Mouse (Mus musculus): ENCODE data around the gene Pm20d1. TPM values are rescaled to one million over a fixed set of nuclear protein-coding genes. Genes with fewer than 3 reads are reported as not detected.

Gene Pm20d1
- polyA plus RNA-seq (2015; fragmentation: Nextera tagmentation; extraction: Ambion mirVana), result 0.19 and 0.69 TPM in 2 replicates

GRCm38 (mm10) chr1:131797202-131797909 is at the start of gene Pm20d1:
Pm20d1 (plus strand) TSS chr1:131797381.
- Histone ChIP-seq H3K36me3 (no peaks in the 10 kb centered on the region), H3K27ac (replicated peaks) (no peak within 1 kb of the TSS), H3K4me2 (replicated peaks) (peak within 1 kb of the TSS; percentile 22), H3K4me3 (0 out of 2 replicates have a peak within 1 kb of the TSS, but pooled peaks have one; percentile 6), H3K27me3 (no peaks in the 10 kb centered on the region), H3K9ac (replicated peaks) (0 out of 2 replicates have a peak within 1 kb of the TSS, but pooled peaks have one; percentile 2), H3K4me1 (peaks cover 7% of the 10 kb centered on the region; the same call in 1 of the 2 replicates), H3K9me3 (no peaks in the 10 kb centered on the region)
- WGBS, result 7% methylated on average over 26 of the region's 26 CpGs
- ATAC-seq (replicated peaks), result no peak

GRCm38 (mm10) chr1:131747761-131748160 is 49.4 kb upstream of the Pm20d1 start:
- no peak for ATAC-seq (replicated peaks)
- Histone ChIP-seq H3K36me3 (no peaks in the 10 kb centered on the region), H3K4me3 (no peak overlapping the region), H3K9ac (replicated peaks) (no peak overlapping the region), H3K27me3 (no peaks in the 10 kb centered on the region), H3K27ac (replicated peaks) (no peak overlapping the region), H3K4me1 (peaks cover 12% of the 10 kb centered on the region), H3K9me3 (no peaks in the 10 kb centered on the region), H3K4me2 (replicated peaks) (no peak overlapping the region)
- WGBS, result 57% methylated on average over 2 of the region's 2 CpGs

DNA sequence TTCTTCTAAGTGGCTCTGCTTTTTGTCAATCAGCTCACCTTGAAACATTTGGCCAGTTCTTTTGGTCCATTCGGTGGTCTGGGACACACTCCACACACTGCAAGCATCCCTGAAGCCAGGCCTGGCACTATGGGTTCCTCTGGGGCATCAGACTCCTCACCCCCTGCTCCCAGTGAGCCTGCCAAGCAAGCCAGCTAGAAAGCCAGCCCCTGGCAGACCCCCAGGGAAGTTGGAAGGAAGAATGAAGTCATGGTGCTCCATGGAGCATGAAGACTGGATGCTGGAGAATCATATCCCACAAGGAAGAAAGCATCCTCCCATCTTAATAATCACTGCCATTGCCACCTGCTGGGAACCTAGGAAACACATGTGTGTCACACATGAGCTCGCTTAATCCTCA is 48.5 kb upstream of the Pm20d1 start:
- WGBS, result 79% methylated on average over 2 of the region's 2 CpGs
- H3K27ac ChIP-seq (replicated peaks), result no peak overlapping the region
- ATAC-seq (replicated peaks), result no peak
- no peaks in the 10 kb centered on the region for H3K36me3 ChIP-seq
- H3K4me2 ChIP-seq (replicated peaks), result no peak overlapping the region
- H3K9ac ChIP-seq (replicated peaks), result no peak overlapping the region
- H3K9me3 ChIP-seq, result no peaks in the 10 kb centered on the region
- H3K4me1 ChIP-seq, result peaks cover 12% of the 10 kb centered on the region
- H3K27me3 ChIP-seq, result no peaks in the 10 kb centered on the region
- H3K4me3 ChIP-seq, result no peak overlapping the region

- H3K36me3 ChIP-seq, result no peaks in the 10 kb centered on the region
- H3K9me3 ChIP-seq, result no peaks in the 10 kb centered on the region
- no peaks in the 10 kb centered on the region for H3K27me3 ChIP-seq
- H3K4me3 ChIP-seq, result no peak overlapping the region
- no peak overlapping the region for H3K27ac ChIP-seq (replicated peaks)
- H3K4me2 ChIP-seq (replicated peaks), result no peak overlapping the region
- WGBS, result 81% methylated on average over 15 of the region's 15 CpGs
- ATAC-seq (replicated peaks), result no peak
- no peak overlapping the region for H3K9ac ChIP-seq (replicated peaks)
- peaks cover 12% of the 10 kb centered on the region for H3K4me1 ChIP-seq
These were observed 47.3 kb upstream of the Pm20d1 start for GRCm38 (mm10) chr1:131749706-131750545.

GRCm38 (mm10) chr1:131751181-131751890 is 45.8 kb upstream of the Pm20d1 start:
- no peak overlapping the region for H3K4me2 ChIP-seq (replicated peaks)
- no peaks in the 10 kb centered on the region for H3K36me3 ChIP-seq
- H3K4me1 ChIP-seq, result peaks cover 12% of the 10 kb centered on the region
- H3K27ac ChIP-seq (replicated peaks), result peak overlapping the region; percentile 76
- WGBS, result 66% methylated on average over 3 of the region's 3 CpGs
- H3K9ac ChIP-seq (replicated peaks), result no peak overlapping the region
- no peaks in the 10 kb centered on the region for H3K27me3 ChIP-seq
- H3K4me3 ChIP-seq, result no peak overlapping the region
- ATAC-seq (replicated peaks), result peak; percentile 44; the same call in 1 of the 2 replicates
- no peaks in the 10 kb centered on the region for H3K9me3 ChIP-seq

- Histone ChIP-seq H3K27me3 (no peaks in the 10 kb centered on the region), H3K36me3 (no peaks in the 10 kb centered on the region), H3K4me1 (peaks cover 12% of the 10 kb centered on the region), H3K9me3 (no peaks in the 10 kb centered on the region), H3K4me3 (no peak overlapping the region), H3K4me2 (replicated peaks) (no peak overlapping the region; the same call in 1 of the 2 replicates), H3K27ac (replicated peaks) (peak overlapping the region; percentile 76), H3K9ac (replicated peaks) (no peak overlapping the region)
- ATAC-seq (replicated peaks), result peak; percentile 79
- WGBS, result 29% methylated on average over 10 of the region's 10 CpGs
These were observed 45.3 kb upstream of the Pm20d1 start for GRCm38 (mm10) chr1:131751891-131752311.

GRCm38 (mm10) chr1:131754212-131754829 is 42.9 kb upstream of the Pm20d1 start:
- Histone ChIP-seq H3K4me3 (no peak overlapping the region), H3K36me3 (no peaks in the 10 kb centered on the region), H3K27me3 (no peaks in the 10 kb centered on the region), H3K27ac (replicated peaks) (no peak overlapping the region), H3K9ac (replicated peaks) (no peak overlapping the region), H3K4me2 (replicated peaks) (no peak overlapping the region), H3K9me3 (no peaks in the 10 kb centered on the region), H3K4me1 (peaks cover 12% of the 10 kb centered on the region)
- no peak for ATAC-seq (replicated peaks)
- WGBS, result 88% methylated on average over 3 of the region's 3 CpGs

GRCm38 (mm10) chr1:131754916-131755315 is 42.3 kb upstream of the Pm20d1 start:
- ATAC-seq (replicated peaks), result no peak
- H3K9ac ChIP-seq (replicated peaks), result no peak overlapping the region
- no peaks in the 10 kb centered on the region for H3K36me3 ChIP-seq
- peaks cover 12% of the 10 kb centered on the region for H3K4me1 ChIP-seq
- no peaks in the 10 kb centered on the region for H3K27me3 ChIP-seq
- 86% methylated on average over 4 of the region's 4 CpGs for WGBS
- H3K4me2 ChIP-seq (replicated peaks), result no peak overlapping the region
- H3K27ac ChIP-seq (replicated peaks), result no peak overlapping the region
- H3K4me3 ChIP-seq, result no peak overlapping the region
- no peaks in the 10 kb centered on the region for H3K9me3 ChIP-seq

GRCm38 (mm10) chr1:131757211-131757610 is 40.0 kb upstream of the Pm20d1 start:
- WGBS, result 86% methylated on average over 6 of the region's 6 CpGs
- Histone ChIP-seq H3K9ac (replicated peaks) (no peak overlapping the region), H3K4me3 (no peak overlapping the region), H3K27me3 (no peaks in the 10 kb centered on the region), H3K27ac (replicated peaks) (no peak overlapping the region), H3K36me3 (no peaks in the 10 kb centered on the region), H3K9me3 (no peaks in the 10 kb centered on the region), H3K4me2 (replicated peaks) (no peak overlapping the region), H3K4me1 (peaks cover 5% of the 10 kb centered on the region)
- no peak for ATAC-seq (replicated peaks)

- Histone ChIP-seq H3K27me3 (no peaks in the 10 kb centered on the region), H3K27ac (replicated peaks) (no peak overlapping the region), H3K4me1 (no peaks in the 10 kb centered on the region), H3K36me3 (no peaks in the 10 kb centered on the region), H3K4me3 (no peak overlapping the region), H3K4me2 (replicated peaks) (no peak overlapping the region), H3K9ac (replicated peaks) (no peak overlapping the region), H3K9me3 (no peaks in the 10 kb centered on the region)
- ATAC-seq (replicated peaks), result 0 out of 2 replicates have a peak, but pooled peaks have one; percentile 24
- WGBS, result 43% methylated on average over 7 of the region's 7 CpGs
These were observed 38.4 kb upstream of the Pm20d1 start for GRCm38 (mm10) chr1:131758796-131759195.

GRCm38 (mm10) chr1:131759667-131760427 is 37.3 kb upstream of the Pm20d1 start:
- WGBS, result 64% methylated on average over 9 of the region's 9 CpGs
- Histone ChIP-seq H3K27me3 (no peaks in the 10 kb centered on the region), H3K4me1 (no peaks in the 10 kb centered on the region), H3K9ac (replicated peaks) (no peak overlapping the region), H3K4me2 (replicated peaks) (no peak overlapping the region), H3K4me3 (no peak overlapping the region), H3K36me3 (no peaks in the 10 kb centered on the region), H3K9me3 (no peaks in the 10 kb centered on the region), H3K27ac (replicated peaks) (no peak overlapping the region)
- ATAC-seq (replicated peaks), result no peak
